Mouse (Mus musculus) heart, embryonic 12.5 days (tissue): Measurements from ENCODE around the gene Vav3. TPM values are rescaled to one million over a fixed set of nuclear protein-coding genes. Genes with fewer than 3 reads are reported as not detected.

ENCODE experiments used
- ATAC-seq: fragments of 200-750 bp; cut with Nextera tagmentation; 2 replicates; pipeline ENCODE4 v1.8.0; 2017; ENCODE audit warnings: moderate TSS enrichment, moderate library complexity; ENCODE audit not compliant: insufficient number of reproducible peaks, low FRiP score
- H3K27ac ChIP-seq: fragments of 300-500 bp; sonication (generic); 2 replicates; pipeline ENCODE4 v1.5.1; 2016; ENCODE audit warnings: mild to moderate bottlenecking, moderate library complexity; ENCODE audit not compliant: poor library complexity, severe bottlenecking
- H3K27me3 ChIP-seq: fragments of 300-500 bp; sonication (generic); replicated peaks from 2 replicates; pipeline ENCODE4 v1.6.1; 2016; ENCODE audit warnings: mild to moderate bottlenecking, moderate library complexity
- H3K36me3 ChIP-seq: fragments of 300-500 bp; sonication (generic); 2 replicates; pipeline ENCODE4 v1.6.1; 2016; ENCODE audit warnings: mild to moderate bottlenecking, moderate library complexity
- H3K4me1 ChIP-seq: fragments of 300-500 bp; sonication (generic); replicated peaks from 2 replicates; pipeline ENCODE4 v1.6.1; 2016; ENCODE audit warnings: mild to moderate bottlenecking
- H3K4me2 ChIP-seq: fragments of 300-500 bp; sonication (generic); 2 replicates; pipeline ENCODE4 v1.6.1; 2016; ENCODE audit warnings: mild to moderate bottlenecking, moderate library complexity
- H3K4me3 ChIP-seq: fragments of 300-500 bp; sonication (generic); 2 replicates; pipeline ENCODE4 v1.5.1; 2016; ENCODE audit warnings: mild to moderate bottlenecking
- H3K9ac ChIP-seq: fragments of 300-500 bp; sonication (generic); 2 replicates; pipeline ENCODE4 v1.6.1; 2016; ENCODE audit warnings: mild to moderate bottlenecking, moderate library complexity
- H3K9me3 ChIP-seq: fragments of 300-500 bp; sonication (generic); replicated peaks from 2 replicates; pipeline ENCODE4 v1.6.1; 2016; ENCODE audit warnings: mild to moderate bottlenecking, moderate library complexity
- WGBS: fragments of 180-500 bp; shearing (Covaris S2); methylation state at CpG from one replicate; pipeline ENCODE4 v1.1.7; 2016; 5-methylcytosine and 5-hydroxymethylcytosine counted together
- polyA plus RNA-seq: library from polyadenylated mRNA; unstranded; fragments of >200 nt; fragmentation: Nextera tagmentation; extraction: Ambion mirVana; gene quantifications from 2 replicates; pipeline ENCODE4 v1.2.1, GENCODE M21; 2016

Gene Vav3
- 9.9 and 10.1 TPM in 2 replicates for polyA plus RNA-seq

DNA sequence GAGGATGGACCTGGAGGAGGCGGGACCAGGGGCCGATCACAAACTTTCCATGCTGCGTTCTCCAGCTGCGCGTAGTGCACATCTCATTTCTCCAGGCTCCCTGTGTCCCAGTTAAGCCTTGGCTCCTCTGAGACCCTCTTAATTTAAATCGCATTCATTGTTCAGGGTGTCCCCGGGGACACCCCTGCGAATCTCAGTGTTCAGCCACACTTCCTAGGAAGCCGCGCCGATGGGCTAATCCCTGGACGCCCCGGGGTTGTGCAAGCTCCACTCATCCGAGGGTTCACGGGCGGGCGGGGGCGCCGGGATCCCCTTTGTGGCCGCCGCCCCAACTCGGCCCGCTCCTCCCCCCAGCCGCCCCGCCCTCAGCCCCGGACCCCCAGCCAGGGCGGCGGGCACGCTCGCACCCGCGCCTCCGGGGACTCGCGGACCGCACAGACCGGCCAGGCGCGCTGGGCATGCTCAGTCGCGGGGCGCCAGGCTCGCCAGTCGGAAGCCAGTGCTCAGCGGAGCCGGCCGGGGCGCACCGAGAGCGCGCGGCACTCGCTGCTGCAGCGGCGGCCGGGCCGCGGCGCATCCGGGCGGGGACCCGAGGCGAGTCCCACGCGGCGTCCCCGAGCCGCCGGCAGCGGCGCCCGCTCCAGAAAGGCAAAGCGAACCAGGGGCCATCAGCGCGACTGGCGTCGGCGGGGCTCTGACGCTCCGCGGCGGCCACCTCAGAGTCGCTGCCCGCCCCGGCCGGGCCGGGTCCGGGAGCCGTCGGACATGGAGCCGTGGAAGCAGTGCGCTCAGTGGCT is at the start of gene Vav3:
Vav3 (plus strand) TSS at position 380 of the 797 bp plus-strand sequence.
- WGBS, result under 1% methylated on average over 90 of the region's 92 CpGs
- Histone ChIP-seq H3K9ac (peak within 1 kb of the TSS; percentile 83), H3K27ac (peak within 1 kb of the TSS; percentile 80), H3K4me1 (peaks cover 2% of the 10 kb centered on the region; the same call in 1 of the 2 replicates), H3K4me2 (peak within 1 kb of the TSS; percentile 79), H3K27me3 (no peaks in the 10 kb centered on the region), H3K9me3 (no peaks in the 10 kb centered on the region), H3K36me3 (no peaks in the 10 kb centered on the region), H3K4me3 (peak within 1 kb of the TSS; percentile 75)
- peak; percentile 88 for ATAC-seq

- ATAC-seq, result no peak
- no peak overlapping the region for H3K9ac ChIP-seq
- WGBS, result 55% methylated on average over 6 of the region's 6 CpGs
- no peak overlapping the region for H3K4me2 ChIP-seq
- H3K9me3 ChIP-seq, result no peaks in the 10 kb centered on the region
- no peak overlapping the region for H3K4me3 ChIP-seq
- H3K27me3 ChIP-seq, result no peaks in the 10 kb centered on the region
- H3K4me1 ChIP-seq, result peaks cover 12% of the 10 kb centered on the region; the same call in 1 of the 2 replicates
- no peak overlapping the region for H3K27ac ChIP-seq
- H3K36me3 ChIP-seq, result no peaks in the 10 kb centered on the region
Measured at GRCm38 (mm10) chr3:109298857-109299256, 41.6 kb upstream of the Vav3 start.

DNA sequence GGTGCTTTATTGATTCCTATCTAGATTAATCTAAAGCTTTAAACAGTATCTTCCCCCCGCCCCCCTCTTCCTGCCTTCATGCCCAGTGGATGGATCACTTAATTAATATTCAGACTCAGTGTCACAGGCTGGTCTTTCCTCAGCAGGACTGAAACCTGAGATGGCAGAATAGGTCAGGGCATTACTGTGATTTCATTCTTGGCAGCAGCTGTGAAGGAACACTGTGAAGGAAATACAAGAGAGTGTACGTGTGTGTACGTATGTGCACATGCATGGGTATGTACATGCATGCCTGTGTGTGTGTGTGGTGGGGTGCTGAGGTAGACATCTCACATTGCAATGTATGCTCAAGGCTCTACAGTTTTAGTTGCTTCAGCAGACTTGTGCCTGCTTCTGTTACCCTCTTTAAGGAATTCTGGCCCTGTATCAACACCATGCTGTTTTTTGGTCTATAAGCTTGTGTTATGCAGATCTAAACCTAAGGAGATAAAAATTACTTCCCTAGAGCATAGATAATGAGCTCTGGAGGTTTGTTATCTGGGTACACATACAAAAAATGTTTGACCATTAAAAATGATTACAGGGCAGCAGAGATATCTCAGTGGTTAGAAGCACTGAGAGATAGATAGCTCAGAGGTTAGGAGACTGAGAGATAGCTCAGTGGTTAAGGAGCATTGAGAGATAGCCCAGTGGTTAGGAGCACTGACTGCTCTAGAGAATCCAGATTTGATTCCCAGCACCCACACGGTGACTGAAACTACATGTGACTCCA is 41.0 kb upstream of the Vav3 start:
- H3K27ac ChIP-seq, result no peak overlapping the region
- 69% methylated on average over 4 of the region's 4 CpGs for WGBS
- H3K4me1 ChIP-seq, result peaks cover 12% of the 10 kb centered on the region; the same call in 1 of the 2 replicates
- H3K4me2 ChIP-seq, result no peak overlapping the region
- no peak overlapping the region for H3K4me3 ChIP-seq
- no peaks in the 10 kb centered on the region for H3K36me3 ChIP-seq
- H3K9ac ChIP-seq, result no peak overlapping the region
- ATAC-seq, result peak; percentile 25; the same call in 1 of the 2 replicates
- no peaks in the 10 kb centered on the region for H3K9me3 ChIP-seq
- no peaks in the 10 kb centered on the region for H3K27me3 ChIP-seq

- Histone ChIP-seq H3K27me3 (no peaks in the 10 kb centered on the region), H3K4me2 (no peak overlapping the region), H3K27ac (no peak overlapping the region), H3K9ac (no peak overlapping the region), H3K4me3 (no peak overlapping the region), H3K36me3 (no peaks in the 10 kb centered on the region), H3K4me1 (peaks cover 8% of the 10 kb centered on the region; the same call in 1 of the 2 replicates), H3K9me3 (no peaks in the 10 kb centered on the region)
- no peak for ATAC-seq
- 69% methylated on average over 2 of the region's 2 CpGs for WGBS
Measured at GRCm38 (mm10) chr3:109302059-109302458, 38.4 kb upstream of the Vav3 start.

GRCm38 (mm10) chr3:109307406-109307805 is 33.0 kb upstream of the Vav3 start:
- Histone ChIP-seq H3K4me1 (peaks cover 20% of the 10 kb centered on the region), H3K36me3 (no peaks in the 10 kb centered on the region), H3K4me2 (no peak overlapping the region), H3K27ac (no peak overlapping the region), H3K9me3 (no peaks in the 10 kb centered on the region), H3K9ac (no peak overlapping the region), H3K27me3 (no peaks in the 10 kb centered on the region), H3K4me3 (no peak overlapping the region)
- no peak for ATAC-seq
- WGBS, result 72% methylated on average over 7 of the region's 7 CpGs

GRCm38 (mm10) chr3:109308468-109308867 is 32.0 kb upstream of the Vav3 start:
- Histone ChIP-seq H3K9ac (no peak overlapping the region), H3K4me1 (peaks cover 20% of the 10 kb centered on the region), H3K27me3 (no peaks in the 10 kb centered on the region), H3K4me2 (no peak overlapping the region), H3K27ac (no peak overlapping the region), H3K9me3 (no peaks in the 10 kb centered on the region), H3K36me3 (no peaks in the 10 kb centered on the region), H3K4me3 (no peak overlapping the region)
- ATAC-seq, result no peak
- 39% methylated on average over 3 of the region's 3 CpGs for WGBS

DNA sequence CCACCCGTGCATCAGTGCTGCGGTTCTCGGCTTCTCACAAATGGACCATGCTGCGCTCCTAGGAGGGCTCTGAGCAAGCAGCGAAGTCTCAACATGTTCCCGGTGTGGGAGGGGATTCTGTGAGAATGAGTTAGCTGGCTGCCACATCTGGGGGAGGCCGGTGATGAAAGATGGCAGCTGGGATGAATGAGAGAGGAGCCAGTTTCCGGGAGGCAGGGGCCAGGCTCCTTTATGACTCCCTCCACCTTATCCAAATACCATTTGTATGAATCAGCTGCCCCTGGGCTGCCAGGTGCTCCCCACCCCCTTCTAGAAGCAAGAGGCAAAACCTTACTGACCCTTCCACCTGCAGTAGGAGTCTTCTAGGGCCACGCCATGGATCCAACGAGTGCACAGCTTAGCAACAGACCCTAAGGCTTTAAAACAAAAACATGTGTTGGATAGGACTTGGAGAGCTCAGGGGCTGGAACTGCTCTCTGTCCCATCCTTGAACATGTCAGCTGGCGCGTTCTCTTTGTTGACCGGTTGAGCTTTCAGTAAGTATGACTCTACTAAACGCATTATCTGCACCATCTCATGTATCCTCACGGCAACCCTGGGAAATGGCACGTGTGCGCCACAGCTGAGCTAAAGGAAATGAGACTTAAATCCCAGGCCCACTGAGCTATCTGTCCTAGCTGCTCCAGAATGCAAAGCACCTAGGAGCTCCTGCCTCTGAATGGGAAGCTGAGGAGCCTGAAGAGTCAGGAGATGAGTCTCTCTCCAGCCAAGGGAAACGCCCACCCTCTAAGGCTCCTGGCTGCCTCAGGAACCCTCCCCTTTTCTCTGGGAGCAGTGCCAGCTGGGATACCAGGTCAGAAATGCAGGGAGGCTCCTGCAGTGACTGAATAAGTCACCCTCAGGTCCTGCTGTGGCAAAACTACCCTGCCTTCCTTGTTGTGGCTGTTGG is 30.9 kb upstream of the Vav3 start:
- 58% methylated on average over 18 of the region's 18 CpGs for WGBS
- Histone ChIP-seq H3K4me2 (no peak overlapping the region), H3K9ac (no peak overlapping the region), H3K36me3 (no peaks in the 10 kb centered on the region), H3K27me3 (no peaks in the 10 kb centered on the region), H3K4me3 (no peak overlapping the region), H3K27ac (0 out of 2 replicates have a peak overlapping the region, but pooled peaks have one; percentile 2), H3K4me1 (peaks cover 20% of the 10 kb centered on the region), H3K9me3 (no peaks in the 10 kb centered on the region)
- peak; percentile 45; the same call in 1 of the 2 replicates for ATAC-seq

DNA sequence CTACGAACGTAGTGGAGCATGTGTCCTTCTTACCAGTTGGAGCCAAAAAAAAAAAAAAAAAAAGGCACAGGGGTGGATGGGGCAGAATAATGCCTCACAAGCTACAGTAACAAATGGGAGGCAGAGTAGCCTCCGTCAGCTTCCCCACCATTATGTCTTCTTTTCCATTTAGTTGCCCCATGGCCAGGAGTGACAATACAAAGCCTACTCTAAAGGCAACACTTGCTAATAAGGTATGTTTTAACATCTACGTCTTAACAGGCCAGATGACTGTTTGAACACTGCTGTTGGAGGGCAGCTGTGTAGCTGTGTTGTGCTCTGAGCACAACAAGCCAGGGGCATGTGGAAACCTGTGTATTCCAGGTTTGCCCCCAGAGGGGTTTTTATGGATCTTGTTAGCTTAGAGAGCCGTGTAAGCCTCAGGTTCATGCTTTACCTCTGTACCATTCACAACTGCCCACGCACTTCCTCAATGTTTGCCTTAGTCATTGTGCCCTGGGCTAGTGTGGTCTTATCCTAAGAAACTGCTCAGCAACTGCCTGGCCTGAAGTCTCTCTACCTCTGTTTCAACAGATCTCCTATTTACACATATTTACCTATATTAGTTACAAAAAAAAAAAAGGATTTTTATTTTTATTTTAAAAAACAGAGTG is 29.2 kb upstream of the Vav3 start:
- no peaks in the 10 kb centered on the region for H3K9me3 ChIP-seq
- WGBS, result 83% methylated on average over 6 of the region's 6 CpGs
- no peak overlapping the region for H3K4me2 ChIP-seq
- no peak overlapping the region for H3K27ac ChIP-seq
- H3K36me3 ChIP-seq, result no peaks in the 10 kb centered on the region
- H3K27me3 ChIP-seq, result no peaks in the 10 kb centered on the region
- H3K4me1 ChIP-seq, result peaks cover 20% of the 10 kb centered on the region
- ATAC-seq, result no peak
- no peak overlapping the region for H3K4me3 ChIP-seq
- H3K9ac ChIP-seq, result no peak overlapping the region

- Histone ChIP-seq H3K9ac (no peak overlapping the region), H3K36me3 (no peaks in the 10 kb centered on the region), H3K4me1 (peaks cover 20% of the 10 kb centered on the region), H3K27me3 (no peaks in the 10 kb centered on the region), H3K4me2 (no peak overlapping the region), H3K9me3 (no peaks in the 10 kb centered on the region), H3K4me3 (no peak overlapping the region), H3K27ac (no peak overlapping the region)
- no peak for ATAC-seq
- WGBS, result 74% methylated on average over 3 of the region's 3 CpGs
Measured at GRCm38 (mm10) chr3:109311875-109312274, 28.6 kb upstream of the Vav3 start.

DNA sequence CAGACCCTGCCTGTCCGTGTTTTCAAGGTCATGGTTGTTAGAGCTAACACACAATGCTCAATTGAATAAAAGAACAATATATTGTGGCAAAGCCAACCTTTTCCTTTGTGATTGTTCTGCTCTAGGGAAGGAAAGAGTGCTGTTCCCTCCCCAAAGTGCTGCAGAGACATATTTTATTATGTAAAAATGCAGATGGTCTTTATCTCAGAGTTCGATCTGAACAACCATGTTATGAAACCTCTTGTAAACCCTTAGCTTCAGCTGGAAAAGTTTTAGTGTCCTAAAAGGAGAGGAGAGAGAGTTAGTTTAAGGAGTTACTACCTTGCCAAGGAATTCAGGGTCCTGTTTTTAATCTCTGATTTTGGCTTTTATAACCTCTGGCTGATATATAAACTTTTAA is 27.0 kb upstream of the Vav3 start:
- no peaks in the 10 kb centered on the region for H3K27me3 ChIP-seq
- ATAC-seq, result no peak
- no peaks in the 10 kb centered on the region for H3K36me3 ChIP-seq
- H3K4me1 ChIP-seq, result peaks cover 18% of the 10 kb centered on the region
- WGBS, result 73% methylated on average over 2 of the region's 2 CpGs
- no peak overlapping the region for H3K4me3 ChIP-seq
- H3K27ac ChIP-seq, result no peak overlapping the region
- H3K9ac ChIP-seq, result no peak overlapping the region
- H3K9me3 ChIP-seq, result no peaks in the 10 kb centered on the region
- no peak overlapping the region for H3K4me2 ChIP-seq
